Mouse (Mus musculus) C2C12 (cell line): Measurements from ENCODE around the gene Ppat. TPM values are rescaled to one million over a fixed set of nuclear protein-coding genes. Genes with fewer than 3 reads are reported as not detected.

Source experiments
- H3K27me3 ChIP-seq: one replicate; pipeline ENCODE4 v1.6.1; 2011; ENCODE audit not compliant: control insufficient read depth, insufficient read depth, insufficient read length
- H3K36me3 ChIP-seq: one replicate; pipeline ENCODE4 v1.6.1; 2011; ENCODE audit not compliant: control insufficient read depth, insufficient read depth
- H3K4me3 ChIP-seq: one replicate; pipeline ENCODE4 v1.5.1; 2011; ENCODE audit warnings: mild to moderate bottlenecking, control low read depth; ENCODE audit not compliant: poor library complexity, insufficient read depth, severe bottlenecking
- H3K79me2 ChIP-seq: one replicate; pipeline ENCODE4 v1.6.1; 2011; ENCODE audit not compliant: control insufficient read depth, insufficient read depth
- H3K79me3 ChIP-seq: one replicate; pipeline ENCODE4 v1.6.1; 2011; ENCODE audit warnings: low read depth, control low read depth
- H3ac ChIP-seq: one replicate; pipeline ENCODE3; 2011; ENCODE audit warnings: low read depth; ENCODE audit not compliant: control insufficient read depth, insufficient read length
- CEBPB ChIP-seq: IDR thresholded peaks from one replicate; pipeline ENCODE4 v1.6.1; 2011; ENCODE audit warnings: low read depth, mild to moderate bottlenecking, control low read depth, moderate library complexity
- CTCF ChIP-seq: IDR thresholded peaks from one replicate; pipeline ENCODE4 v1.5.1; 2011; ENCODE audit not compliant: control insufficient read depth, insufficient read depth, insufficient read length
- FOSL1 ChIP-seq: IDR thresholded peaks from one replicate; pipeline ENCODE4 v1.8.0; 2011; ENCODE audit warnings: mild to moderate bottlenecking, low read length; ENCODE audit not compliant: poor library complexity, insufficient read depth, severe bottlenecking
- MAX ChIP-seq: IDR thresholded peaks from one replicate; pipeline ENCODE4 v1.6.1; 2011; ENCODE audit warnings: mild to moderate bottlenecking, control low read depth
- MYOD1 ChIP-seq: IDR thresholded peaks from one replicate; pipeline ENCODE4 v1.6.1; 2011; ENCODE audit warnings: low read depth; ENCODE audit not compliant: control insufficient read depth, insufficient read length
- MYOG ChIP-seq: IDR thresholded peaks from one replicate; pipeline ENCODE4 v1.6.1; 2011; ENCODE audit not compliant: control insufficient read depth, insufficient read length; ENCODE audit errors: extremely low read depth
- USF1 ChIP-seq: IDR thresholded peaks from one replicate; pipeline ENCODE4 v1.6.1; 2011; ENCODE audit warnings: low read depth, mild to moderate bottlenecking, control low read depth, moderate library complexity
- long read RNA-seq, 2 experiments: library from polyadenylated mRNA; unstranded; transcript quantifications; one replicate each; pipeline ENCODE4 v2.0.0; 2019 to 2020
- polyA plus RNA-seq: library from polyadenylated mRNA; unstranded; fragments of >200 nt; fragmentation: generic; extraction: Trizol; gene quantifications from one replicate; pipeline ENCODE4 v1.2.1, GENCODE M21; 2012; ENCODE audit warnings: missing spikeins

The Ppat gene
- 19.5 TPM for polyA plus RNA-seq
- long read RNA-seq, experiment 1, transcript Ppat-202 (11 exons, 3,981 nt), result major isoform, 20 of 25 reads
- long read RNA-seq, experiment 1, partial matches to known transcripts, result 1 of 25 reads
- long read RNA-seq, experiment 1, other reads (novel, unspliced or antisense), result 4 of 25 reads
- long read RNA-seq, experiment 2, transcript Ppat-202 (11 exons, 3,981 nt), result major isoform, 390 of 412 reads
- long read RNA-seq, experiment 2, partial matches to known transcripts, result 5 of 412 reads
- long read RNA-seq, experiment 2, other reads (novel, unspliced or antisense), result 17 of 412 reads

- H3K27me3 ChIP-seq, result no peaks in the 10 kb centered on the region
- H3K4me3 ChIP-seq, result peak within 1 kb of the TSS; percentile 81
- peak within 1 kb of the TSS; percentile 73 for H3ac ChIP-seq
- H3K79me3 ChIP-seq, result peaks cover 82% of the 10 kb centered on the region
- peaks cover 28% of the 10 kb centered on the region for H3K36me3 ChIP-seq
- no peak for TF ChIP-seq MYOD1
- no peak for TF ChIP-seq FOSL1
- no peak for TF ChIP-seq CEBPB
- peak; percentile 87 for TF ChIP-seq MAX
- no peak for TF ChIP-seq MYOG
- TF ChIP-seq USF1, result peak; percentile 1
- TF ChIP-seq CTCF, result no peak
- peaks cover 92% of the 10 kb centered on the region for H3K79me2 ChIP-seq
Measured at GRCm38 (mm10) chr5:76951106-76952027, at the start of gene Ppat, which contains the start of gene Paics. Gene Ppat (minus strand): TSS chr5:76951578. Gene Paics (plus strand): TSS chr5:76951307.

GRCm38 (mm10) chr5:76998416-76998815 lies 47.0 kb upstream of the Ppat start:
- no peaks in the 10 kb centered on the region for H3K79me3 ChIP-seq
- H3ac ChIP-seq, result no peak overlapping the region
- H3K4me3 ChIP-seq, result no peak overlapping the region
- no peak for TF ChIP-seq CEBPB
- no peak for TF ChIP-seq MYOD1
- no peak for TF ChIP-seq MYOG
- no peak for TF ChIP-seq MAX
- no peak for TF ChIP-seq USF1
- no peak for TF ChIP-seq FOSL1
- H3K79me2 ChIP-seq, result no peaks in the 10 kb centered on the region
- peaks cover 77% of the 10 kb centered on the region for H3K36me3 ChIP-seq
- H3K27me3 ChIP-seq, result no peaks in the 10 kb centered on the region

GRCm38 (mm10) chr5:76993174-76993814 lies 41.9 kb upstream of the Ppat start:
- no peaks in the 10 kb centered on the region for H3K79me2 ChIP-seq
- H3K36me3 ChIP-seq, result peaks cover 92% of the 10 kb centered on the region
- no peak overlapping the region for H3ac ChIP-seq
- no peaks in the 10 kb centered on the region for H3K27me3 ChIP-seq
- H3K4me3 ChIP-seq, result no peak overlapping the region
- no peaks in the 10 kb centered on the region for H3K79me3 ChIP-seq
- TF ChIP-seq USF1 (no peak), MYOG (no peak), CEBPB (no peak), FOSL1 (no peak), MAX (no peak), CTCF (no peak), MYOD1 (no peak)

GRCm38 (mm10) chr5:76990789-76991188 lies 39.4 kb upstream of the Ppat start:
- H3K79me3 ChIP-seq, result no peaks in the 10 kb centered on the region
- peaks cover 88% of the 10 kb centered on the region for H3K36me3 ChIP-seq
- TF ChIP-seq FOSL1 (no peak), USF1 (no peak), MAX (no peak), CTCF (no peak), CEBPB (no peak), MYOD1 (no peak), MYOG (no peak)

GRCm38 (mm10) chr5:76984015-76984414 lies 32.6 kb upstream of the Ppat start:
- Histone ChIP-seq H3K79me2 (no peaks in the 10 kb centered on the region), H3K79me3 (peaks cover 2% of the 10 kb centered on the region), H3K4me3 (no peak overlapping the region), H3K27me3 (no peaks in the 10 kb centered on the region), H3ac (no peak overlapping the region), H3K36me3 (peaks cover 85% of the 10 kb centered on the region)
- TF ChIP-seq MYOD1 (no peak), CEBPB (no peak), FOSL1 (no peak), MAX (no peak), CTCF (no peak)

More at GRCm38 (mm10) chr5:76990789-76991188, 39.4 kb upstream of the Ppat start:
- Histone ChIP-seq H3K79me2 (no peaks in the 10 kb centered on the region), H3K4me3 (no peak overlapping the region), H3ac (no peak overlapping the region), H3K27me3 (no peaks in the 10 kb centered on the region)
